Mouse (Mus musculus) liver, adult 10 weeks (tissue): ENCODE data around the gene Vmn2r97. TPM values are rescaled to one million over a fixed set of nuclear protein-coding genes. Genes with fewer than 3 reads are reported as not detected.

Source experiments
- polyA plus RNA-seq: library from polyadenylated mRNA; stranded (reverse); fragments of 350-450 nt; fragmentation: Illumina TruSeq; extraction: RNeasy Lipid Tissue Mini Kit (QIAGEN cat#74804); gene quantifications from one replicate; pipeline ENCODE4 v1.2.3, GENCODE M21; 2014; ENCODE audit warnings: low read depth, low replicate concordance

The Vmn2r97 gene
- not detected for polyA plus RNA-seq

DNA sequence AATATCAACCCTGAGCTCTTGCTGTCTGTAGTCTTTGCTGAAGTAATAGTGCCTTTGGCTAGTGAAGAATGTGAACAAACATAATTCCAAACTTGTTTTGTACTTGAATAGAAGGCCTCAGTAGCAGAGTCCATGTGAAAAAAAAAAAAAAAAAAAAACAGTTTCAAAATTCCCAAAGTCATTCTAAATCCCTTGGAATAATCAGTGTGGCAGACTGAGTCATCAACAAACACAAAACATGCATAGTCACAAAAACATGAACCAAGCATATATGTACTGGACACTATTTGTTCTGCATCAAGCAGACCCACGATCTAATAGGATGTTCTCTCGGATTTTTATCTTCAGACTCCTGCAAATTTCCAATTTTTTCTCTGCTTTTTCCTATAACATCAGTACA lies at the start of gene Vmn2r97:
TSS of gene Vmn2r97 (plus strand) at position 301 of the 400 bp plus-strand sequence.

Other genes starting within 250 kb of the Vmn2r97 start
- not detected for gene Vmn2r98, start 139.2 kb downstream of the Vmn2r97 start, polyA plus RNA-seq